Mouse (Mus musculus): ENCODE data around the gene Dcaf12l2.

Gene Dcaf12l2
- long read RNA-seq, experiment 1: 0 reads
- long read RNA-seq, experiment 2: 0 reads

GRCm38 (mm10) chrX:44367646-44368521 lies at the start of gene Dcaf12l2:
Dcaf12l2 (minus strand) TSS chrX:44368342.
- intact Hi-C loops (cut with DNase I): no loop called here

DNA sequence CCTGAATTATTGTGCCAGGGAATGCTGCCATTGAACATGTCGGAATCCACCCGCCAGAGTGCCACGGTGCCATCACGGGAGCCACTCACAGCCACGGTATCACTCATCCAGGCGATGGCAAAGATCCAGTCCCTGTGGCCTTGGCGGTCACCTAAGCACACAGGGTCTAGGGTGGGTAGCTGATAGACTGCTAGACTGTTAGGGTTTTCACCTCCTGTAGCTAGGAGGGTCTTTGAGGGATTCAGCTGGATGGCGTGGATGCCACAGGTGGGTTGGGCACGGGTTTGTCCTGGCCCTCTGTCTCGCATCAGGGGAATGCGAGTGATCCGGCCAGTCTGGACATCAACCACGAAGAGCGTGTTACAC lies 879 bp downstream of the Dcaf12l2 start:
- intact Hi-C loops (cut with DNase I): no loop called here

Measured in adrenal gland (tissue).